Mouse (Mus musculus) liver, adult 2 months (tissue): ENCODE measurements at regions not wholly inside any gene's neighbourhood (a gene's known extent, or its start where the extent isn't known, plus 50 kb on each side); places are given as distances from the start of the nearest gene placed in this dataset.

Experiments used
- DNase-seq: peaks from one replicate; pipeline ENCODE4 v3.0.0-alpha.2; 2011; ENCODE audit warnings: low read depth, low spot score; ENCODE audit errors: extremely low read depth
- H3K27ac ChIP-seq: fragments of 200-500 bp; replicated peaks from 2 replicates; pipeline ENCODE4 v1.5.1; 2012; ENCODE audit warnings: low read depth, mild to moderate bottlenecking, control low read depth, inconsistent platforms, low read length; ENCODE audit not compliant: insufficient read depth
- H3K27me3 ChIP-seq: fragments of 200-500 bp; 2 replicates; pipeline ENCODE4 v1.6.1; 2012; ENCODE audit warnings: mild to moderate bottlenecking, moderate library complexity, low read length, inconsistent platforms; ENCODE audit not compliant: control insufficient read depth, insufficient read depth
- H3K36me3 ChIP-seq: fragments of 200-500 bp; 2 replicates; pipeline ENCODE4 v1.6.1; 2012; ENCODE audit warnings: low read length, inconsistent platforms; ENCODE audit not compliant: control insufficient read depth, insufficient read depth
- H3K4me1 ChIP-seq: fragments of 200-500 bp; 2 replicates; pipeline ENCODE4 v1.6.1; 2011; ENCODE audit warnings: low read length; ENCODE audit not compliant: control insufficient read depth, insufficient read depth
- H3K4me3 ChIP-seq: fragments of 200-500 bp; 2 replicates; pipeline ENCODE4 v1.5.1; 2011; ENCODE audit warnings: low read depth, mild to moderate bottlenecking, control low read depth, low read length, moderate library complexity; ENCODE audit not compliant: insufficient read depth
- H3K79me2 ChIP-seq: fragments of 200-500 bp; 2 replicates; pipeline ENCODE4 v1.6.1; 2012; ENCODE audit warnings: inconsistent platforms, mild to moderate bottlenecking, low read length, moderate library complexity; ENCODE audit not compliant: control insufficient read depth, insufficient read depth
- H3K9ac ChIP-seq: fragments of 200-500 bp; 2 replicates; pipeline ENCODE4 v1.6.1; 2012; ENCODE audit warnings: low read depth, mild to moderate bottlenecking, control low read depth, inconsistent platforms, low read length
- CTCF ChIP-seq: fragments of 200-500 bp; IDR thresholded peaks from 2 replicates; pipeline ENCODE4 v1.5.1; 2011; ENCODE audit warnings: low read depth, low read length, control low read depth
- POLR2A ChIP-seq: fragments of 200-500 bp; IDR thresholded peaks from 2 replicates; pipeline ENCODE4 v1.6.1; 2011; ENCODE audit warnings: low read length, control low read depth; ENCODE audit not compliant: insufficient read depth; ENCODE audit errors: extremely low read depth
- WGBS: fragments of 180-500 bp; shearing (Covaris S2); methylation state at CpG from one replicate; pipeline ENCODE4 v1.1.7; 2018; 5-methylcytosine and 5-hydroxymethylcytosine counted together

GRCm38 (mm10) chr9:112864921-112865320, 629.2 kb upstream of the Arpp21 start:
- TF ChIP-seq POLR2A = no peak
- TF ChIP-seq CTCF = no peak
- WGBS = 56% methylated on average over 1 of the region's 1 CpGs
- Histone ChIP-seq H3K27ac (no peak overlapping the region), H3K79me2 (no peaks in the 10 kb centered on the region), H3K4me1 (no peaks in the 10 kb centered on the region), H3K4me3 (no peak overlapping the region), H3K36me3 (no peaks in the 10 kb centered on the region), H3K9ac (no peak overlapping the region), H3K27me3 (no peaks in the 10 kb centered on the region; the same call in 1 of the 2 replicates)
- DNase-seq = no peak

GRCm38 (mm10) chr9:112861136-112861535, 625.4 kb upstream of the Arpp21 start:
- no peak for DNase-seq
- Histone ChIP-seq H3K27me3 (no peaks in the 10 kb centered on the region; the same call in 1 of the 2 replicates), H3K4me3 (no peak overlapping the region), H3K4me1 (no peaks in the 10 kb centered on the region), H3K79me2 (no peaks in the 10 kb centered on the region), H3K9ac (no peak overlapping the region), H3K27ac (no peak overlapping the region), H3K36me3 (no peaks in the 10 kb centered on the region)
- TF ChIP-seq POLR2A (no peak), CTCF (no peak)
- 71% methylated on average over 8 of the region's 8 CpGs for WGBS

GRCm38 (mm10) chr9:112860307-112860893, 624.7 kb upstream of the Arpp21 start:
- H3K27ac ChIP-seq = no peak overlapping the region
- no peak for TF ChIP-seq CTCF
- 63% methylated on average over 3 of the region's 3 CpGs for WGBS
- no peaks in the 10 kb centered on the region for H3K36me3 ChIP-seq
- H3K79me2 ChIP-seq = no peaks in the 10 kb centered on the region
- no peak for DNase-seq
- no peaks in the 10 kb centered on the region for H3K4me1 ChIP-seq
- H3K4me3 ChIP-seq = no peak overlapping the region
- H3K27me3 ChIP-seq = no peaks in the 10 kb centered on the region
- no peak overlapping the region for H3K9ac ChIP-seq

- Histone ChIP-seq H3K4me1 (no peaks in the 10 kb centered on the region), H3K36me3 (no peaks in the 10 kb centered on the region), H3K4me3 (no peak overlapping the region), H3K9ac (no peak overlapping the region), H3K79me2 (no peaks in the 10 kb centered on the region), H3K27ac (no peak overlapping the region), H3K27me3 (no peaks in the 10 kb centered on the region)
- DNase-seq = no peak
- WGBS = 75% methylated on average over 6 of the region's 6 CpGs
- TF ChIP-seq POLR2A = no peak
- TF ChIP-seq CTCF = no peak
Observed at GRCm38 (mm10) chr9:112841473-112841872, 605.7 kb upstream of the Arpp21 start.

- no peaks in the 10 kb centered on the region for H3K79me2 ChIP-seq
- no peak for TF ChIP-seq POLR2A
- no peak for TF ChIP-seq CTCF
- WGBS = 70% methylated on average over 7 of the region's 7 CpGs
Observed at GRCm38 (mm10) chr9:112839071-112839793, 603.5 kb upstream of the Arpp21 start.

GRCm38 (mm10) chr9:112837563-112837962, 601.8 kb upstream of the Arpp21 start:
- Histone ChIP-seq H3K36me3 (no peaks in the 10 kb centered on the region), H3K4me1 (no peaks in the 10 kb centered on the region), H3K79me2 (no peaks in the 10 kb centered on the region), H3K27ac (no peak overlapping the region), H3K9ac (no peak overlapping the region), H3K27me3 (no peaks in the 10 kb centered on the region), H3K4me3 (no peak overlapping the region)
- 71% methylated on average over 2 of the region's 2 CpGs for WGBS
- DNase-seq = no peak
- TF ChIP-seq POLR2A = no peak
- no peak for TF ChIP-seq CTCF

More at GRCm38 (mm10) chr9:112839071-112839793, 603.5 kb upstream of the Arpp21 start:
- Histone ChIP-seq H3K27ac (no peak overlapping the region), H3K27me3 (no peaks in the 10 kb centered on the region), H3K4me1 (no peaks in the 10 kb centered on the region), H3K9ac (no peak overlapping the region), H3K4me3 (no peak overlapping the region), H3K36me3 (no peaks in the 10 kb centered on the region)
- no peak for DNase-seq
